Mouse (Mus musculus): ENCODE data around the gene Cdcp1. TPM values are rescaled to one million over a fixed set of nuclear protein-coding genes. Genes with fewer than 3 reads are reported as not detected.

Cdcp1 gene
- total RNA-seq, 1 experiment = 3.3 TPM

DNA sequence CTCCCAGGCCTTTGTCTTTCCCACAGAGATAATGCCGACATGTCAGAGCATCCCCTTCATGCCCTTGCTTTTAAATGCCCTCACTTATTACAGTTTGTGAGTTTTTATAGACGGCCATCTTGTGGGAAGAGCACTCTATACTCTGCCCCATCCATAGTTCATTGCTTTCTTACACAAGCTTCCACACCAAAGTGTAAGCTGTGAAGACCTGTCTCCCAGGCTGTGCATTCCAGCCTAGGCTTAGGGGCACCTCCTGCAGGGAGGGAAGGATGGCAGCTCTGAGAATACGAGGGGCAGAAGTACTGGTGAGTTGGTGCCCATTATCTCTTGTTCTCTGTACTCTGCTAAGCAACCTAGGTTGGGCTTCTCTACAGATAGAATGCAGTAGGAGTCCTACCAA is 82.8 kb downstream of the Cdcp1 start:
- no peak for TF ChIP-seq ZNF384 (IDR thresholded peaks at IDR 0.05; ENCODE audit: low read depth, low read length)
- peaks cover 56% of the 10 kb centered on the region for H3K36me3 ChIP-seq (ENCODE audit: control insufficient read depth, insufficient read depth, low read length, poor library complexity, severe bottlenecking)
- in situ Hi-C loops (cut with MboI; ENCODE audit: low sequenced_read_pairs in 2 of 2, unreplicated experiment in 2 of 2) = no loop called here
- H3K4me3 ChIP-seq (ENCODE audit: insufficient read depth in 1 of 2, low read depth in 1 of 2, low read length in 2 of 2, poor library complexity in 1 of 2, severe bottlenecking in 1 of 2) = no peak overlapping the region
- no peak overlapping the region for H3K9ac ChIP-seq (ENCODE audit: insufficient read depth, low read depth, low read length, poor library complexity, severe bottlenecking)
- no peaks in the 10 kb centered on the region; a peak in 1 of 4 replicates for H3K4me1 ChIP-seq (ENCODE audit: control insufficient read depth in 2 of 2, insufficient read depth in 2 of 2, low read length in 2 of 2, poor library complexity in 1 of 2)
- H3K9me3 ChIP-seq (ENCODE audit: control insufficient read depth, insufficient read depth, low read depth, low read length) = no peaks in the 10 kb centered on the region
- no peak overlapping the region for H3K27ac ChIP-seq (ENCODE audit: insufficient read depth, low read depth, low read length, poor library complexity, severe bottlenecking)
- DNase-seq (ENCODE audit: low read depth, low spot score) = no peak

DNA sequence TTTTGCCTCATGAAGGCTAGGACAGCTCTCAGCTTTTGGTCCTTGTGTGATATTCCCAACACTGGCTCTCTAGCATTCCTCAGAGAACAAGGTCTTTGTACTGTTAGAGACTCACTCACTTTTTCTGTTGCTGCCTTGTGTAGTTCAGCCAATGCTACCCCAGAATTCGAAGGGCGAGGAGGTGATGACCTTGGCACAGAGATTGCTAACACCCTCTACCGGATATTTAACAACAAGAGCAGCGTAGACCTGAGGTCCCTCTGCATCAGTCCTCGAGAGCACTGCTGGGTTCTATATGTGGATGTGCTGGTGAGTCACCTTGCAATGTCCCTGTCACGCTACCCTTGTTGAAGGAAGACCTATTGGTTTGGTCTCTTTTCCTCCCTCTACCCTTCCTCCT is 88.2 kb downstream of the Cdcp1 start:
- Histone ChIP-seq H3K27ac (ENCODE audit: insufficient read depth, low read depth, low read length, poor library complexity, severe bottlenecking) (no peak overlapping the region), H3K4me3 (ENCODE audit: insufficient read depth in 1 of 2, low read depth in 1 of 2, low read length in 2 of 2, poor library complexity in 1 of 2, severe bottlenecking in 1 of 2) (no peak overlapping the region), H3K4me1 (ENCODE audit: control insufficient read depth in 2 of 2, insufficient read depth in 2 of 2, low read length in 2 of 2, poor library complexity in 1 of 2) (no peaks in the 10 kb centered on the region), H3K9ac (ENCODE audit: insufficient read depth, low read depth, low read length, poor library complexity, severe bottlenecking) (no peak overlapping the region), H3K36me3 (ENCODE audit: control insufficient read depth, insufficient read depth, low read length, poor library complexity, severe bottlenecking) (peaks cover 47% of the 10 kb centered on the region), H3K9me3 (ENCODE audit: control insufficient read depth, insufficient read depth, low read depth, low read length) (no peaks in the 10 kb centered on the region)
- in situ Hi-C loops (cut with MboI; ENCODE audit: low sequenced_read_pairs in 2 of 2, unreplicated experiment in 2 of 2) = no loop called here
- TF ChIP-seq MAFK (IDR thresholded peaks at IDR 0.05; ENCODE audit: insufficient read depth, low read depth, low read length) = no peak
- no peak for TF ChIP-seq CHD2 (IDR thresholded peaks at IDR 0.05; ENCODE audit: low read depth, low read length)
- TF ChIP-seq ZNF384 (IDR thresholded peaks at IDR 0.05; ENCODE audit: low read depth, low read length) = no peak
- no peak for TF ChIP-seq HCFC1 (IDR thresholded peaks at IDR 0.05; ENCODE audit: borderline replicate concordance, insufficient read depth, low read length)
- TF ChIP-seq ZC3H11A (IDR thresholded peaks at IDR 0.05; ENCODE audit: borderline replicate concordance, low read depth, low read length) = no peak
- no peak for DNase-seq (ENCODE audit: low read depth, low spot score)

DNA sequence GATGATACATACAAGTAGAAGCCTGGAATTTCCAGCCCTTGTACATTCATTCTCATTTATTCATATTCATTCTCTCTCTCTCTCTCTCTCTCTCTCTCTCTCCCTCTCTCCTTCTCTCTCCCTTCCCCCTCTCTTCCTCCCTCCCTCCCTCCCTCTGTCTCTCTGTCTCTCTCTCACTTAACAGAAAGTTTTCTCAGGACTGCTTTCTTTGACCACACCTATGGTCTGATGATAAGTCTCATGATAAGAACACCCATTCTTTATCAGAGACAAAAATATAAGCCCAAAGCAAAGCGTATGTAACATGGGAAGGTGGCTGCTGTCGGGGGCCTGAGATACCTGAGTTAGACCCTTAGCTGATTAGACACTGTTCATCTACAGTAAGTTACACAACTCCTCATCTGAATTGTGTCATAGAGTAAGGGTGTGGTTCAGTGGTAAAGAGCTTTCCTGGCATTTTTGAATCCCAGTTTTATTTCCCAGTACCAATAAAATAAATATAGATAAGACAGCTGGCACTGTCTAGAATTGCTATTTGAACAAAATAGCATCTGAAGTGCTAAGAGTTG is 91.3 kb downstream of the Cdcp1 start:
- H3K4me3 ChIP-seq (ENCODE audit: insufficient read depth in 1 of 2, low read depth in 1 of 2, low read length in 2 of 2, poor library complexity in 1 of 2, severe bottlenecking in 1 of 2) = no peak overlapping the region
- H3K4me1 ChIP-seq (ENCODE audit: control insufficient read depth in 2 of 2, insufficient read depth in 2 of 2, low read length in 2 of 2, poor library complexity in 1 of 2) = no peaks in the 10 kb centered on the region
- TF ChIP-seq ZC3H11A (IDR thresholded peaks at IDR 0.05; ENCODE audit: borderline replicate concordance, low read depth, low read length) (no peak), HCFC1 (IDR thresholded peaks at IDR 0.05; ENCODE audit: borderline replicate concordance, insufficient read depth, low read length) (no peak), CHD2 (IDR thresholded peaks at IDR 0.05; ENCODE audit: low read depth, low read length) (no peak), MAFK (IDR thresholded peaks at IDR 0.05; ENCODE audit: insufficient read depth, low read depth, low read length) (no peak), ZNF384 (IDR thresholded peaks at IDR 0.05; ENCODE audit: low read depth, low read length) (no peak)
- H3K9ac ChIP-seq (ENCODE audit: insufficient read depth, low read depth, low read length, poor library complexity, severe bottlenecking) = no peak overlapping the region
- no peak for DNase-seq (ENCODE audit: low read depth, low spot score)
- H3K36me3 ChIP-seq (ENCODE audit: control insufficient read depth, insufficient read depth, low read length, poor library complexity, severe bottlenecking) = peaks cover 35% of the 10 kb centered on the region
- H3K27ac ChIP-seq (ENCODE audit: insufficient read depth, low read depth, low read length, poor library complexity, severe bottlenecking) = no peak overlapping the region
- in situ Hi-C loops (cut with MboI; ENCODE audit: low sequenced_read_pairs in 2 of 2, unreplicated experiment in 2 of 2) = no loop called here
- H3K9me3 ChIP-seq (ENCODE audit: control insufficient read depth, insufficient read depth, low read depth, low read length) = no peaks in the 10 kb centered on the region

DNA sequence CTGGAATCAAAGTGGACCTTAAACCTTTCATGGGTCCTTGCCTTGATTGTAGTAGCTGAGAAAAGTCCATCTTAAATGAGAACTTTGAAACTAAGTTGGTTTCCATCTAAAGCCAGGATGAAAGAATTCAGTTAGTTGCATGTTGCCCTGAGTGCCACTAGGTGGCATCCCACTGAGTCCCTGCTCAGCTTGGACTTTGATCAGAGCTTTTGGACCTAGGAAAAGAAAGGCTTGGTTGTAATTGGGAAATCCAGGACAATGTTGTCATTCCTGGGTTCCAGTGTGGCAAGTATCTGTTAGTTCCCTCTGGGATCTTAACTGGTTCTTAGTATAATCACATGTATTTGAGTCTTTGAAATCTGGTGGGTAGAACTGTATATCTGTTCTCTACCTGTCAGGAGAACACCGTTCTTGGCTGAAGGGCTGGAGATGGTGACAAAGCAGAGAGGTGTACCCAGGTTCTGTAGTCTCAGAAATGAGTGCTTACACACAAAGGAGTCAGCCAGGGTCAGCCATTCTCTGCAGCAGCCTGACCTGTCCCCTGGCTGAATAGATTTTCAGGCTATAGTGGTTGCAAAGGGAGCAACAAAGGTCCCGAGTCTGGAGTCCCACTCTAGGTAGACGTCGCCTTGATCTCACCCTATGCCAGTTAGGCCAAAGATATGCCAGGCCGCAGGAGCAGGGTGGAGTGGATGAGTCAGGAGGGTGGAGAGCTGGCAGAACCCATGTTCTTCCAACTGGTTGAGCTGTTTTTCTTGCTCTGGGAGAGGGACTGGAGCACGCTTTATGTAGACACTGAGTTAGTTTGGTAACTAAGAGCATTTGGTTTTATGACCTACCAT is 92.0 kb downstream of the Cdcp1 start:
- no peak overlapping the region for H3K27ac ChIP-seq (ENCODE audit: insufficient read depth, low read depth, low read length, poor library complexity, severe bottlenecking)
- H3K9me3 ChIP-seq (ENCODE audit: control insufficient read depth, insufficient read depth, low read depth, low read length) = no peaks in the 10 kb centered on the region
- H3K9ac ChIP-seq (ENCODE audit: insufficient read depth, low read depth, low read length, poor library complexity, severe bottlenecking) = no peak overlapping the region
- H3K4me1 ChIP-seq (ENCODE audit: control insufficient read depth in 2 of 2, insufficient read depth in 2 of 2, low read length in 2 of 2, poor library complexity in 1 of 2) = no peaks in the 10 kb centered on the region
- in situ Hi-C loops (cut with MboI; ENCODE audit: low sequenced_read_pairs in 2 of 2, unreplicated experiment in 2 of 2) = no loop called here
- no peak overlapping the region for H3K4me3 ChIP-seq (ENCODE audit: insufficient read depth in 1 of 2, low read depth in 1 of 2, low read length in 2 of 2, poor library complexity in 1 of 2, severe bottlenecking in 1 of 2)
- no peak for DNase-seq (ENCODE audit: low read depth, low spot score)
- no peak for TF ChIP-seq CHD2 (IDR thresholded peaks at IDR 0.05; ENCODE audit: low read depth, low read length)
- TF ChIP-seq ZC3H11A (IDR thresholded peaks at IDR 0.05; ENCODE audit: borderline replicate concordance, low read depth, low read length) = no peak
- TF ChIP-seq HCFC1 (IDR thresholded peaks at IDR 0.05; ENCODE audit: borderline replicate concordance, insufficient read depth, low read length) = no peak
- TF ChIP-seq MAFK (IDR thresholded peaks at IDR 0.05; ENCODE audit: insufficient read depth, low read depth, low read length) = no peak
- TF ChIP-seq ZNF384 (IDR thresholded peaks at IDR 0.05; ENCODE audit: low read depth, low read length) = no peak
- H3K36me3 ChIP-seq (ENCODE audit: control insufficient read depth, insufficient read depth, low read length, poor library complexity, severe bottlenecking) = peaks cover 38% of the 10 kb centered on the region
